Mouse (Mus musculus): ENCODE measurements around the gene Lif.

DNA sequence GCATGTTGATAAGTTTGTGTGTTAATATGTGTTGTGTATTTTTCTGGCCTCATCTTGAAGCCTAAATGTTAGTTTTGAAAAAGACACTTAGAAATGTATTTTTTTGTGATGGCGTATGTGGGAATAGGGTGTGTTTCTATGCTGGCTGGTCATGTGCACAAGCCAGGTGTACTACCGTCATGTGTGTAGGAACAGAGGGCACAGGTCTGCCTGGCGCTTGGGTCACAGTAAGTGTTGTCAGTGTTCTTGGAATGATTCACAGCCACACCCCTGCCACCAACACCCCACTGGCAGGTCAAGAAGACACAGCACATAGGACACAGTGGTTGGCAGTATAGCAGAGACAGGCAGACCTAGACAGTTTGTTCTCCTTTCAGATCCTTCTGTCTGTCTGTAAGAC, 8.2 kb upstream of the Lif start:
- TF ChIP-seq GATA1 (IDR thresholded peaks at IDR 0.05; ENCODE audit: borderline replicate concordance, low read length) (no peak), TAL1 (conservative IDR thresholded peaks at IDR 0.05; ENCODE audit: low read depth, low read length) (no peak), CTCF (IDR thresholded peaks at IDR 0.05; ENCODE audit: low read depth, low read length) (no peak)
